Mouse (Mus musculus) cortical plate, adult 2 months (tissue): ENCODE data around the gene Ten1.

ENCODE experiments used
- CTCF ChIP-seq: fragments of 200-500 bp; IDR thresholded peaks from 2 replicates; pipeline ENCODE4 v1.5.1; 2011; ENCODE audit warnings: mild to moderate bottlenecking, control low read depth, low read length; ENCODE audit not compliant: insufficient read depth; ENCODE audit errors: extremely low read depth
- POLR2A ChIP-seq: fragments of 200-500 bp; IDR thresholded peaks from 2 replicates; pipeline ENCODE4 v1.6.1; 2011; ENCODE audit warnings: mild to moderate bottlenecking, low read length, control low read depth; ENCODE audit not compliant: insufficient read depth; ENCODE audit errors: extremely low read depth

DNA sequence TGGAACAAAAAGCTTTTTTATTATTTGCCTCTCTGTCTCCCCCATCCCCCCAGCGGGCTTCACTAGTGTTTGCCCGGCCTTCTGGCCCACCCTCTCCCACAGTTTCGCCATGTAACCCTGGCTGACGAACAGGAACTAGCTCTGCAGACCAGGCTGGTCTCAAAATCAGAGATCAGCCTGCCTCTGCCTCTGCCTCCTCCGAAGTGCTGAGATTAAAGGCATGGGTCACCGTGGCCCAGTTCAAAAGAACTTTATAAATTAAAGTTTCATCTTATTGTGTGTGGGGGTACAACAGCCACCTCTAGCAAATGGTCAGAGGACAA lies 1.1 kb upstream of the Ten1 start:
- TF ChIP-seq CTCF (no peak), POLR2A (no peak)
